Mouse (Mus musculus): ENCODE data around the gene Il33. TPM values are rescaled to one million over a fixed set of nuclear protein-coding genes. Genes with fewer than 3 reads are reported as not detected.

Gene Il33
- total and polyA plus RNA-seq, 2 experiments = 0.80 to 1.6 TPM

DNA sequence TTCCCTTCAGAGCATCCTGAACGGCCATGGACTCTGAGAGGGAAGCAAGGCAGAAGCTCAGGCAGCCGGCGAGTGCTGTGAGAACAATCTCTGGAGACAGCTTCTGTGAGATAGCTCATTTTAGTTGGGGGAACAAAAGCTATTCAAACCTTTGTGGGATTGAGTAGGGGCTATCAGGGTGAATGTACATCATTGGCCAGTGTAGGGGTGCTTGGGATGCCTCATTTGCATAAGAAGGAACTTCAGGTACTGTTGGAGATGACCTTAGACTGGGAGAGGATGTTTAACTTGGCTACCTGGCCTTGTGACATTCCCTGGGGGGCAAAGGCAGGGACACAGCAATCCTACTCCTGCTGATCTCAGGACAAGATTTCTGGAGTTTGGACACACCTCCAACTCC, 81.5 kb downstream of the Il33 start:
- no peaks in the 10 kb centered on the region for H3K27me3 ChIP-seq (ENCODE audit: control insufficient read depth, insufficient read depth, low read length)
- H3K9ac ChIP-seq (ENCODE audit: low read depth, low read length) = no peak overlapping the region
- H3K4me1 ChIP-seq (ENCODE audit: control insufficient read depth, insufficient read depth, low read length) = 0 out of 2 replicates have a peak, but pooled peaks cover 3% of the 10 kb centered on the region
- DNase-seq (ENCODE audit: extremely low read depth, low read depth, low spot score) = no peak
- WGBS = 88% methylated on average over 3 of the region's 3 CpGs
- no peaks in the 10 kb centered on the region for H3K79me2 ChIP-seq (ENCODE audit: control insufficient read depth, insufficient read depth, low read length)
- no peak overlapping the region for H3K27ac ChIP-seq (replicated peaks; ENCODE audit: insufficient read depth, low read depth, low read length)
- H3K36me3 ChIP-seq (ENCODE audit: control insufficient read depth, insufficient read depth, low read length) = no peaks in the 10 kb centered on the region
- TF ChIP-seq POLR2A (IDR thresholded peaks at IDR 0.05; ENCODE audit: extremely low read depth, insufficient read depth, low read length) (no peak), CTCF (IDR thresholded peaks at IDR 0.05; ENCODE audit: low read depth, low read length) (no peak)
- H3K4me3 ChIP-seq (ENCODE audit: insufficient read depth, low read depth, low read length) = no peak overlapping the region

Other genes with a start within 250 kb of the Il33 start
- not detected in 2 replicates for gene Mlana, start 227.3 kb upstream of the Il33 start, total RNA-seq (2014; rRNA removed)
- not detected in 2 replicates for gene Mlana, start 227.3 kb upstream of the Il33 start, polyA plus RNA-seq (2012; rRNA removed)
- gene 9930021J03Rik, start 119.1 kb upstream of the Il33 start, total RNA-seq (2014; rRNA removed) = 8.8 and 9.7 TPM in 2 replicates
- gene 9930021J03Rik, start 119.1 kb upstream of the Il33 start, polyA plus RNA-seq (2012; rRNA removed) = 3.2 and 4.3 TPM in 2 replicates
- gene Ranbp6, start 112.1 kb upstream of the Il33 start, total RNA-seq (2014; rRNA removed) = 8.6 and 11.1 TPM in 2 replicates
- 1.6 and 1.8 TPM in 2 replicates for gene Ranbp6, start 112.1 kb upstream of the Il33 start, polyA plus RNA-seq (2012; rRNA removed)
- not detected in 2 replicates for gene Trpd52l3, start 78.7 kb downstream of the Il33 start, total RNA-seq (2014; rRNA removed)
- gene Trpd52l3, start 78.7 kb downstream of the Il33 start, polyA plus RNA-seq (2012; rRNA removed) = not detected in 2 replicates
- gene Uhrf2, start 105.4 kb downstream of the Il33 start, total RNA-seq (2014; rRNA removed) = 40.7 and 43.6 TPM in 2 replicates
- 16.4 and 21.8 TPM in 2 replicates for gene Uhrf2, start 105.4 kb downstream of the Il33 start, polyA plus RNA-seq (2012; rRNA removed)